Mouse (Mus musculus) intestine, embryonic 16.5 days (tissue): ENCODE measurements around the gene Col9a1. TPM values are rescaled to one million over a fixed set of nuclear protein-coding genes. Genes with fewer than 3 reads are reported as not detected.
A peak's percentile ranks its signal among the peaks of the same experiment; 100 is the strongest.

ENCODE experiments used
- ATAC-seq: fragments of 200-750 bp; cut with Nextera tagmentation; 2 replicates; pipeline ENCODE4 v1.8.0; 2017; ENCODE audit warnings: moderate TSS enrichment, moderate library complexity
- H3K27ac ChIP-seq: fragments of 300-500 bp; sonication (generic); 2 replicates; pipeline ENCODE4 v1.5.1; 2014; ENCODE audit warnings: mild to moderate bottlenecking, low read length
- H3K27me3 ChIP-seq: fragments of 300-500 bp; sonication (generic); replicated peaks from 2 replicates; pipeline ENCODE4 v1.6.1; 2014; ENCODE audit warnings: low read length, control low read depth, mixed read lengths; ENCODE audit not compliant: control insufficient read depth, insufficient read depth
- H3K36me3 ChIP-seq: fragments of 300-500 bp; sonication (generic); 2 replicates; pipeline ENCODE4 v1.6.1; 2014; ENCODE audit warnings: low read length, control low read depth; ENCODE audit not compliant: control insufficient read depth, insufficient read depth
- H3K4me1 ChIP-seq: fragments of 300-500 bp; sonication (generic); 2 replicates; pipeline ENCODE4 v1.6.1; 2014; ENCODE audit warnings: low read length, control low read depth, mixed read lengths; ENCODE audit not compliant: control insufficient read depth, insufficient read depth
- H3K4me2 ChIP-seq: fragments of 300-500 bp; sonication (generic); 2 replicates; pipeline ENCODE4 v1.6.1; 2014; ENCODE audit warnings: low read depth, low read length, control low read depth
- H3K4me3 ChIP-seq: fragments of 300-500 bp; sonication (generic); 2 replicates; pipeline ENCODE4 v1.5.1; 2014; ENCODE audit warnings: mild to moderate bottlenecking, low read length
- H3K9ac ChIP-seq: fragments of 300-500 bp; sonication (generic); 2 replicates; pipeline ENCODE4 v1.6.1; 2014; ENCODE audit warnings: low read depth, low read length
- H3K9me3 ChIP-seq: fragments of 300-500 bp; sonication (generic); 2 replicates; pipeline ENCODE4 v1.6.1; 2016; ENCODE audit warnings: low read length, control low read depth; ENCODE audit not compliant: control insufficient read depth
- WGBS: fragments of 180-500 bp; shearing (Covaris S2); extraction: QIAGEN DNeasy Blood & Tissue Kit; methylation state at CpG from one replicate; pipeline ENCODE4 v1.1.7; 2014; 5-methylcytosine and 5-hydroxymethylcytosine counted together
- polyA plus RNA-seq: library from polyadenylated mRNA; unstranded; fragments of >200 nt; fragmentation: Nextera tagmentation; extraction: Ambion mirVana; gene quantifications from 2 replicates; pipeline ENCODE4 v1.2.1, GENCODE M21; 2015

Gene Col9a1
- polyA plus RNA-seq, 1 experiment from 2014 or later = 1.3 TPM

GRCm38 (mm10) chr1:24229552-24229951 lies 52.1 kb downstream of the Col9a1 start:
- Histone ChIP-seq H3K27ac (no peak overlapping the region), H3K27me3 (no peaks in the 10 kb centered on the region), H3K4me3 (no peak overlapping the region), H3K4me1 (peaks cover 6% of the 10 kb centered on the region; the same call in 1 of the 2 replicates), H3K36me3 (no peaks in the 10 kb centered on the region), H3K4me2 (no peak overlapping the region), H3K9ac (no peak overlapping the region), H3K9me3 (no peaks in the 10 kb centered on the region)
- no peak for ATAC-seq
- 75% methylated on average over 1 of the region's 1 CpGs for WGBS

GRCm38 (mm10) chr1:24230428-24230827 lies 53.0 kb downstream of the Col9a1 start:
- Histone ChIP-seq H3K4me1 (peaks cover 6% of the 10 kb centered on the region; the same call in 1 of the 2 replicates), H3K27ac (no peak overlapping the region), H3K9ac (no peak overlapping the region), H3K9me3 (no peaks in the 10 kb centered on the region), H3K36me3 (no peaks in the 10 kb centered on the region), H3K27me3 (no peaks in the 10 kb centered on the region), H3K4me3 (no peak overlapping the region), H3K4me2 (no peak overlapping the region)
- 19% methylated on average over 8 of the region's 8 CpGs for WGBS
- ATAC-seq = 0 out of 2 replicates have a peak, but pooled peaks have one; percentile 43

- ATAC-seq = no peak
- no peak overlapping the region for H3K9ac ChIP-seq
Measured at GRCm38 (mm10) chr1:24231504-24232270, 54.3 kb downstream of the Col9a1 start.

GRCm38 (mm10) chr1:24236330-24236729 lies 58.9 kb downstream of the Col9a1 start:
- Histone ChIP-seq H3K4me3 (no peak overlapping the region), H3K27ac (no peak overlapping the region), H3K4me1 (no peaks in the 10 kb centered on the region), H3K9me3 (no peaks in the 10 kb centered on the region), H3K36me3 (no peaks in the 10 kb centered on the region), H3K9ac (no peak overlapping the region), H3K27me3 (no peaks in the 10 kb centered on the region), H3K4me2 (no peak overlapping the region)
- WGBS = 43% methylated on average over 1 of the region's 1 CpGs
- peak; percentile 85 for ATAC-seq

More at GRCm38 (mm10) chr1:24231504-24232270, 54.3 kb downstream of the Col9a1 start:
- H3K36me3 ChIP-seq = no peaks in the 10 kb centered on the region
- no peak overlapping the region for H3K4me3 ChIP-seq
- H3K27ac ChIP-seq = no peak overlapping the region
- no peak overlapping the region for H3K4me2 ChIP-seq
- H3K27me3 ChIP-seq = no peaks in the 10 kb centered on the region
- 67% methylated on average over 3 of the region's 3 CpGs for WGBS
- peaks cover 6% of the 10 kb centered on the region; the same call in 1 of the 2 replicates for H3K4me1 ChIP-seq
- no peaks in the 10 kb centered on the region for H3K9me3 ChIP-seq

- Histone ChIP-seq H3K36me3 (no peaks in the 10 kb centered on the region), H3K4me2 (no peak overlapping the region), H3K27ac (no peak overlapping the region), H3K9ac (no peak overlapping the region), H3K4me1 (no peaks in the 10 kb centered on the region), H3K27me3 (no peaks in the 10 kb centered on the region), H3K9me3 (no peaks in the 10 kb centered on the region), H3K4me3 (no peak overlapping the region)
- WGBS = 75% methylated on average over 8 of the region's 8 CpGs
- no peak for ATAC-seq
Measured at GRCm38 (mm10) chr1:24240039-24240691, 62.8 kb downstream of the Col9a1 start.

- Histone ChIP-seq H3K9me3 (no peaks in the 10 kb centered on the region), H3K4me3 (no peak overlapping the region), H3K27me3 (no peaks in the 10 kb centered on the region), H3K4me2 (no peak overlapping the region), H3K36me3 (no peaks in the 10 kb centered on the region), H3K27ac (no peak overlapping the region), H3K4me1 (no peaks in the 10 kb centered on the region), H3K9ac (no peak overlapping the region)
- ATAC-seq = no peak
- WGBS = 76% methylated on average over 10 of the region's 10 CpGs
Measured at GRCm38 (mm10) chr1:24244931-24245330, 67.5 kb downstream of the Col9a1 start.

GRCm38 (mm10) chr1:24245700-24246375 lies 68.4 kb downstream of the Col9a1 start:
- Histone ChIP-seq H3K4me3 (no peak overlapping the region), H3K4me2 (no peak overlapping the region), H3K9me3 (no peaks in the 10 kb centered on the region), H3K27me3 (no peaks in the 10 kb centered on the region), H3K27ac (no peak overlapping the region), H3K36me3 (no peaks in the 10 kb centered on the region), H3K4me1 (no peaks in the 10 kb centered on the region), H3K9ac (no peak overlapping the region)
- no peak for ATAC-seq
- 69% methylated on average over 13 of the region's 13 CpGs for WGBS

- H3K9me3 ChIP-seq = no peaks in the 10 kb centered on the region
- no peak overlapping the region for H3K4me3 ChIP-seq
- no peaks in the 10 kb centered on the region for H3K27me3 ChIP-seq
- no peak overlapping the region for H3K9ac ChIP-seq
- H3K27ac ChIP-seq = no peak overlapping the region
- H3K36me3 ChIP-seq = no peaks in the 10 kb centered on the region
- ATAC-seq = no peak
- WGBS = 61% methylated on average over 10 of the region's 10 CpGs
- H3K4me1 ChIP-seq = no peaks in the 10 kb centered on the region
- H3K4me2 ChIP-seq = no peak overlapping the region
Measured at GRCm38 (mm10) chr1:24248294-24249104, 71.1 kb downstream of the Col9a1 start.
